Comparison of ENCODE assay signal across 9 mouse cellular contexts in genomic region chr8:107603026-107603425, GRCm38 (mm10). TPM values are rescaled to one million over a fixed set of nuclear protein-coding genes. Genes with fewer than 3 reads are reported as not detected.
DNase-seq lines count a peak whose midpoint lies in the region; ATAC-seq and TF ChIP-seq lines count a peak whose summit lies in the region.
"Had no signal": no experiment of that assay in that cellular context is flagged by ENCODE, and none has a peak within 500 bp of the region (broad histone marks: within the 10 kb centered on the region; RNA-seq: fewer than 3 reads in every experiment).

No protein-coding gene starts in this region.

- H3K27ac ChIP-seq in midbrain, embryonic 11.5 days (ENCODE audit: low read depth, low read length), result no peak overlapping the region
- H3K27ac ChIP-seq in midbrain, embryonic 13.5 days, result no peak overlapping the region
- H3K27ac ChIP-seq in bone marrow, adult 2 months (ENCODE audit: control insufficient read depth, insufficient read depth, low read depth, low read length, poor library complexity), result no peak overlapping the region

- DNase-seq in cerebellum, adult 9-10 months, result peak; percentile 46
- peak; percentile 98 for DNase-seq in midbrain, embryonic 11.5 days (ENCODE audit: low spot score, missing footprints)
- peak; percentile 57 for DNase-seq in gastrocnemius, postnatal 14 days
- peak; percentile 76 for DNase-seq in left cerebral cortex, postnatal 4 days
- DNase-seq in right cerebral cortex, adult 2 months (ENCODE audit: low spot score in 2 of 2), result peak; percentile 62 to 80

- H3K9me3 ChIP-seq in midbrain, embryonic 11.5 days (ENCODE audit: control insufficient read depth, low read length), result no peaks in the 10 kb centered on the region
- H3K9me3 ChIP-seq in midbrain, embryonic 13.5 days, result no peaks in the 10 kb centered on the region
- H3K9me3 ChIP-seq: limb, embryonic 13.5 days had no signal

- no peak for TF ChIP-seq POLR2A in bone marrow, adult 2 months (IDR thresholded peaks at IDR 0.05; ENCODE audit: borderline replicate concordance, control insufficient read depth, low read depth, low read length)

- 7% methylated on average over 7 of the region's 7 CpGs for WGBS in midbrain, embryonic 11.5 days
- WGBS in midbrain, embryonic 13.5 days, result 3% methylated on average over 7 of the region's 7 CpGs
- WGBS in bone marrow, adult 2 months, result 5% methylated on average over 7 of the region's 7 CpGs

- no peak overlapping the region for H3K9ac ChIP-seq in midbrain, embryonic 11.5 days (ENCODE audit: low read length)
- no peak overlapping the region for H3K9ac ChIP-seq in midbrain, embryonic 13.5 days (replicated peaks)
- H3K9ac ChIP-seq: limb, embryonic 13.5 days had no signal

- intact Hi-C loops in gastrocnemius, postnatal 14 days (cut with DNase I; ENCODE audit: low total_unique reads), result no loop called here
- intact Hi-C loops in left cerebral cortex, postnatal 4 days (cut with DNase I), result loop anchor here (10.0 kb wide), 1 partner anchor 212 kb away; no protein-coding TSS in a partner anchor

- H3K4me2 ChIP-seq in midbrain, embryonic 11.5 days, result no peak overlapping the region
- H3K4me2 ChIP-seq in midbrain, embryonic 13.5 days (replicated peaks), result no peak overlapping the region

- no peaks in the 10 kb centered on the region; the same call in 1 of the 2 replicates for H3K27me3 ChIP-seq in midbrain, embryonic 11.5 days (ENCODE audit: control insufficient read depth, insufficient read depth, low read length)
- 0 out of 2 replicates have a peak, but pooled peaks cover 3% of the 10 kb centered on the region for H3K27me3 ChIP-seq in midbrain, embryonic 13.5 days
- H3K27me3 ChIP-seq: limb, embryonic 13.5 days had no signal

- TF ChIP-seq CTCF in bone marrow, adult 2 months (IDR thresholded peaks at IDR 0.05; ENCODE audit: control insufficient read depth, insufficient read depth, low read length), result peak; percentile 64

- ATAC-seq in cerebellum, adult (ENCODE audit: insufficient number of reproducible peaks, low FRiP score, low TSS enrichment), result no peak
- ATAC-seq in midbrain, embryonic 11.5 days (ENCODE audit: low FRiP score), result no peak
- ATAC-seq in midbrain, embryonic 13.5 days, result no peak

- H3K36me3 ChIP-seq in midbrain, embryonic 11.5 days (ENCODE audit: control insufficient read depth, insufficient read depth, low read length), result no peaks in the 10 kb centered on the region
- no peaks in the 10 kb centered on the region for H3K36me3 ChIP-seq in midbrain, embryonic 13.5 days
- H3K36me3 ChIP-seq: limb, embryonic 13.5 days had no signal

- no peak overlapping the region for H3K4me3 ChIP-seq in midbrain, embryonic 11.5 days (ENCODE audit: low read depth, low read length)
- no peak overlapping the region for H3K4me3 ChIP-seq in midbrain, embryonic 13.5 days (replicated peaks)
- no peak overlapping the region for H3K4me3 ChIP-seq in bone marrow, adult 2 months (replicated peaks; ENCODE audit: control insufficient read depth, low read depth, low read length)
- H3K4me3 ChIP-seq: limb, embryonic 13.5 days had no signal

- peaks cover 1% of the 10 kb centered on the region; the same call in 1 of the 2 replicates for H3K4me1 ChIP-seq in midbrain, embryonic 11.5 days (ENCODE audit: control insufficient read depth, insufficient read depth, low read length)
- peaks cover 5% of the 10 kb centered on the region for H3K4me1 ChIP-seq in midbrain, embryonic 13.5 days (replicated peaks)
- no peaks in the 10 kb centered on the region for H3K4me1 ChIP-seq in bone marrow, adult 2 months (ENCODE audit: control insufficient read depth, insufficient read depth, low read length)

RNA-seq across cellular contexts. Expression of gene Psmd7, which starts 14.8 kb away (rescaled TPM):
- 317 and 319 TPM in 2 replicates for polyA plus RNA-seq in midbrain, embryonic 11.5 days (2014; fragmentation: Nextera tagmentation; extraction: Ambion mirVana)
- 265 and 276 TPM in 2 replicates for polyA plus RNA-seq in midbrain, embryonic 13.5 days (2015; fragmentation: Nextera tagmentation; extraction: Ambion mirVana)
- polyA plus RNA-seq in bone marrow, adult 2 months (2011; ENCODE audit: insufficient read depth, insufficient read length, low replicate concordance, missing spikeins), result 52.1 and 67.1 TPM in 2 replicates
- total RNA-seq in gastrocnemius, postnatal 14 days (2021), result 100 to 1,000 TPM; 108 to 121 TPM
- 100 to 1,000 TPM; 118 to 121 TPM for total RNA-seq in left cerebral cortex, postnatal 4 days (2021)

Comparison
In these comparisons a context has a peak if more than half of its experiments do, and no peak if none do; other contexts are left out.
1. DNase-seq: peak in every context shown above with its lines; median percentile 98 in midbrain, embryonic 11.5 days; 76 in left cerebral cortex, postnatal 4 days; 71 in right cerebral cortex, adult 2 months; 57 in gastrocnemius, postnatal 14 days; 46 in cerebellum, adult 9-10 months.